Mouse (Mus musculus): ENCODE measurements around the gene Ehhadh.

DNA sequence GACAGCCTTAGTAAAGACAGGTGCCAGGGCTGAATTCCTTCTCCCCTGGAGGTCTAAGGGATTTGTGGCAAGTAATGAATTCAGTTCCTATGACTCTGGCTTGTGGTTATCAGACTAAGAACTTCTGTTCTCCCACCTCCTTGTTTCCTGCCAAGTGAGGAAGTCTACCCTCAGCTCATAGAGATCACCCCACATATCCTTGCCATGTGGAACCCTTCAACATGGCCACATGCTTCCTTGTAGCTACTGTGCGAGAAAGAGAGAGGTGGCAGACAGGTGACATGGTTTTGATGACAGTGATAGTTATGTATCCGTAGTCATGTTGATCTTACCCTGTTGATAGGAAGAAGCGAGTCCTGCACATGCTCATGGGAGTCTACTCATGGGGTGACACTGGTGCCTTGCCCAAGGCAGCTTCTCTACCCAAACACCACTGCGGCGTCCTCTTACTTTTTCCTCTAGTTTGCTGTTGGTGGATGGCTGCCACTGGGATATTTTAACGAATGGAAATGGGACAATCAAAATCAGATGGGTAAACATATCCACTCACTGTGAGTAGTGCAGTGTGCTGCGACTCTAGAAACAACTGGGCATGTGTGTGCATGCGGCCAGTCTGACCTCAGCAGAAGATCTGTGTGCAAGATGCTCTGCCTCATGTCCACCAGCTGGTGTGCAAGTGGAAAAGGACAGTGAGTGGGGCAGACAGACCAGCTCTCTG, 47.4 kb upstream of the Ehhadh start:
- TF ChIP-seq CTCF (IDR thresholded peaks at IDR 0.05; ENCODE audit: borderline replicate concordance, insufficient read depth, low read depth, low read length) (no peak), POLR2A (IDR thresholded peaks at IDR 0.05; ENCODE audit: borderline replicate concordance, insufficient read depth, low read length) (no peak)
